ENCODE assay signal across 27 mouse cellular contexts in the genomic region with DNA sequence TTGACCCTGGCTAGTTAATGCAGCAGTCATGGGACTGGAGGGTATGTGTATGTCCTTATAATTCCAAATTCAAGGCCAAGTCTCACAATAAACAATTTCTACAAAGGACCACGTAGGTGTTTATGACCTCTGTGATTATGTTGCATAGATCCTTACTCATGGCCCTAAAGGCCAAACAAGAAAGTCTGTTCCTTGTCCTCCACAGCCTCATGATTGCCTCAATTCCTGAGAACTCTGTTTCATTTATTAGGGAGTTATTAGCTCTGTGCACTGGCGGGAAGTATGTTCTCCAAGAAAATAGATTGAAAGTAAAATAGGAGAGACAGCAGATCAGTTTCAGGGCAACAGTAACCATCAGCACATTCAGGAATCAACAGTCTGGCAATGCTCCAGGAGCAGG.
"Had no signal": no experiment of that assay in that cellular context is flagged by ENCODE, and none has a peak within 500 bp of the region (broad histone marks: within the 10 kb centered on the region; RNA-seq: fewer than 3 reads in every experiment).

No protein-coding gene starts in this region.

- H3K4me2 ChIP-seq: heart, embryonic 12.5 days; hindbrain, embryonic 12.5 days; hindbrain, embryonic 14.5 days; intestine, embryonic 15.5 days; kidney, embryonic 15.5 days; liver, embryonic 11.5 days; liver, embryonic 13.5 days; liver, embryonic 15.5 days had no signal

- H3K27me3 ChIP-seq: heart, embryonic 12.5 days; hindbrain, embryonic 12.5 days; intestine, embryonic 15.5 days; kidney, embryonic 15.5 days; liver, embryonic 13.5 days; liver, embryonic 15.5 days had no signal

- H3K4me3 ChIP-seq: heart, embryonic 10.5 days; heart, embryonic 12.5 days; hindbrain, embryonic 10.5 days; hindbrain, embryonic 12.5 days; intestine, embryonic 15.5 days; kidney, embryonic 15.5 days; liver, embryonic 13.5 days; liver, embryonic 15.5 days had no signal

- H3K9me3 ChIP-seq: heart, embryonic 10.5 days; heart, embryonic 12.5 days; hindbrain, embryonic 10.5 days; hindbrain, embryonic 12.5 days; intestine, embryonic 15.5 days; kidney, embryonic 15.5 days; liver, embryonic 13.5 days; liver, embryonic 15.5 days had no signal

- H3K4me1 ChIP-seq: heart, embryonic 10.5 days; heart, embryonic 12.5 days; hindbrain, embryonic 12.5 days; intestine, embryonic 15.5 days; liver, embryonic 13.5 days; liver, embryonic 15.5 days had no signal

- ATAC-seq: hindbrain, embryonic 16.5 days; inflammation-experienced regulatory T-cells, adult 6 months; intestine, embryonic 15.5 days had no signal

- H3K36me3 ChIP-seq: heart, embryonic 10.5 days; heart, embryonic 12.5 days; hindbrain, embryonic 10.5 days; hindbrain, embryonic 12.5 days; intestine, embryonic 15.5 days; kidney, embryonic 15.5 days; liver, embryonic 13.5 days; liver, embryonic 15.5 days had no signal

- H3K27ac ChIP-seq: heart, embryonic 10.5 days; hindbrain, embryonic 10.5 days; hindbrain, embryonic 12.5 days; hindbrain, embryonic 14.5 days; intestine, embryonic 15.5 days; kidney, embryonic 15.5 days; kidney, postnatal 0 days; liver, embryonic 13.5 days; liver, embryonic 15.5 days had no signal

- H3K9ac ChIP-seq: heart, embryonic 12.5 days; hindbrain, embryonic 12.5 days; hindbrain, embryonic 14.5 days; intestine, embryonic 15.5 days; kidney, embryonic 15.5 days; liver, embryonic 13.5 days; liver, embryonic 15.5 days had no signal

- DNase-seq: gastrocnemius, postnatal 14 days; gastrocnemius, postnatal 36 days; heart, adult 18-20 months; heart, postnatal 10 days; heart, postnatal 4 days; kidney, adult 11 months; kidney, adult 2 months; kidney, adult 9 months; kidney, postnatal 14 days; kidney, postnatal 36 days; layer of hippocampus, adult 9-11 months; layer of hippocampus, postnatal 36 days; left cerebral cortex, postnatal 4 days; liver; liver, embryonic 13.5 days had no signal
